Mouse (Mus musculus): ENCODE results near the gene Fgf11. TPM values are rescaled to one million over a fixed set of nuclear protein-coding genes. Genes with fewer than 3 reads are reported as not detected.

The Fgf11 gene
- total RNA-seq, 2 experiments from 2014 or later = 2.6 to 3.0 TPM

DNA sequence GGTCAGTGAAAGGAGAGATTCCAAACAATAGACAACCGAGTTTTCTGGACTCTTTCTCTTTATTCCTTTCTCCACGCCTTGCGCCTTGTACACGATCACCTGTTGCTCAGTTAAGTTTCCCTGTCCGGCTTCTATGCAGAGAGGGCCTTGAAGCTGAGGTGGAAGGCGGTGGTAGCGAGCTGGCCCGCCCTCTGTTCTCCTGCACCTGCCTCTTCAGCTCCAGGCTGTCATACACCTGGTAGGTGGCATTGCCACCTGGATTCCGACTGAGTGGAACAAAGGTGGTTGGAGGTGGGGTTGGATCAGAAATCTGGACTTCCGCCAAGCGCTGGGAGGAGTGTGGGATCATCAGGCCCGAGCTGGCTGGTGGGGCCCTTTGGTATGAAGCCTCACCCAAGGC lies 14.9 kb upstream of the Fgf11 start:
- DNase-seq = no peak

DNA sequence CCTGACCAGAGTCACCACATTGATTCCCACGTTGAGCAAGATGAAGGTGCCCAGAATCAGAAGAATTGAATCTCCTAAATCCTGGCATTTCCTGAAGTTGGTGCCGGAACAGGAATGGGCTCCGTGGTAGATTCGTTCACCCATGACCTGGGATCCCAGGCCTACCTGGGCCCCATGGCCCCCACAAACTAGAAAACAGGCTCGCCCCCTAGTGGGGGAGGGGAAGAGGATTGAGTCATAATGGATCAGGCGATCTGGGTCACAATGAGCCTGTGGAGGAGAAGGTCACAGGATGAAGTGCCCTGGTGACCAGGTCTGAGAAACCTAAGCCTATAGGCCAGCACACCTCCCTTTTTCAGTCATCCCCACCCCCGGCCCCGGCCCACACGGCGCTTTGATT lies 13.5 kb upstream of the Fgf11 start, which contains the start of gene Gm39566:
Gene Gm39566, minus strand, starts transcription at position 144 of the 400 bp plus-strand sequence.
- DNase-seq = no peak

DNA sequence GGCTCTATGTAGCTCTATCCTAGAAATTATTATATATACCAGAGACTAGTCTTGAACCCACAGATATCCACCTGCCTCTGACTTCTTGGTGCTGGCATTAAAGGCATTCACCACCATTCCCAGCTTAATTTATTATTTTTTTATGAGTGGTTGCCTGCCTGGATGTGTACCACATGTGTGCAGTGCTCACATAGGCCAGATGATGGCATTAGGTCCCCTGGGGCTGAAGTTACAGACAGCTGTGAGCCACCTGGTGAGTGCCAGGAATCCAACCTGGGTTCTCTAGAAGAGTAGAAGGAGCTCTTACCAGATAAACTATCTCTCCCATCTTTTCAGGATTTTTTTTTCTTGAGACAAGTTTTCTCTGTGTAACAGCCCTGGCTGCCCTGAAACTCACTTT lies 8.6 kb upstream of the Fgf11 start:
- DNase-seq = no peak

DNA sequence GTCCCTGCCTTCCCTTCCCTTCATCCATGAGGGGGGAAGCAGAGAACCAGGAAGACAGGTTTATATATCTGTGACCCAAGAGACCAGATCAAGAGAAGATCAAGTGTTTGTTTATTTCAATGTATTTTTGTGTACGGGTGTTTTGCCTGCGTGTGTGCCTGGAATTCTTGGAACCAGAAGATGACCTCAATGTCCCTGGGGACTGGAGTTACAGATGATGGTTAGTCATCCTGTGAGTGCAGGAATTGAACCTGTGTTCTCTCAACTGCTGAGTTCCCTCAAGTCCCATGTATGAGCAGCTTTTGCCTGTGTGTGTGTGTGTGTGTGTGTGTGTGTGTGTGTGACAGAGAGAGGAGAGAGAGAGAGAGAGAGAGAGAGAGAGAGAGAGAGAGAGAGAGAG lies 6.0 kb upstream of the Fgf11 start:
- no peak for DNase-seq

DNA sequence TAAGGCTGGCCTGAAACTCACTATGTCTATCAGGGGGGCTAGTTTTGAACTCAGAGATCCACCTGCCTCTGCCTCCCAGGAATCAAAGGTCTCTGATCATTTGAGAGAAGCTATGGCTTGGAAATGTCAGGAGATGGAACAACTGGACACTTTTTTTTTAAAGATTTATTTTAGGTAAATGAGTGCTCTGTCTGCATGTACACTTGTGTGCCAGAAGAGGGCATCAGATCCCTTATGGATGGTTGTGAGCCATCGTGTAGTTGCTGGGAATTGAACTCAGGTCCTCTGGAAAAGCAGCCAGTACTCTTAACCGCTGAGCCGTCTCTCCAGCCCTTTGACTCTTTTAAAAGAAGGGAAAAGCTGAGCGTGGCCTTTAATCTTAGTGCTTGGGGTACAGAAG lies 4.7 kb upstream of the Fgf11 start:
- DNase-seq = no peak

DNA sequence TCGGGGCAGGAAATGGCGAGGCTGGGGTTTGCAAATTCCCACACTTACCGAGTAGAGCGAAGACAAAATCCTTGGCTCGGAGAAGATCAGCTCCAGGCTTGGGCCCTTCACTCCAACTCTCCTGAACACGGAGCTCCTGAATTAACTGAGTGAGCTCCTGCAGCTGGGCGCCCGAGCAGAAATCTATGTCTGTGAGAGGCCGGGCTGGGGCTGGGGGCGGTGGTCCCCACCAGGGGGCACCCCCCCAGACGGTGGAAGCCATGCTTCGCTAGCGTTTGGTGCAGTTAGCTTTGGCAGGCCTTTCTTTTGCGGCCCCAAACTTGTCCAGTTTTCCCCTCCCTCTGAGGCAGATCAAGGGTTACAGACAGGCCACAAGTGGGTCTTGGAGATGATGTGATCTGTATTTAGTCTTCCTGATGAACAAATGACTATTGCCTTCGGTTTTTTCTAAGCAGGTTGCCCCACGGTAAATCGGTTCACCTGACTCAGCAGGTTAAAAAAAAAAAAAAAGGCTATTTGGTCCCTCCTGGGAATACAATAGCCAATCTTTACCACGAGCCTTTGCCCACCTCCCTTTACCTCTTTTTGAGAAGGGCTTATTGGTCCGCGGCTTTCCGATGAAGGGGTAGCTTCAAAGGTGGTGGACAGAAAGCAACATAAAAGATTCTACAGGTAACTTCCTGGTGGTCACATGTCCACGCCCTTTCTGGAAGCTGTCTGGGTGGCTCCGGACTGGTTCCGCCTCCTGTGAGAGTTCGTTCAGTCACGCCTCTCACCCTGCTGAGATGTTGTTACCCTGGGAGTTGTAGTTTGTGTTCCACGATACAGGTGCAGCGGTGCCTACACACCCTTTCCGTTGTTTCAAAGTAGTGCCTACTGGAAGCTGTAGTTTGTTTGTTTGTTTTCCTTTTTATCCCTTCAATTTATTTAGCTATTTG lies 3.6 kb upstream of the Fgf11 start, which contains the start of gene Tmem102:
Gene Tmem102, minus strand, starts transcription at position 653 of the 938 bp plus-strand sequence.
- no peak for DNase-seq

DNA sequence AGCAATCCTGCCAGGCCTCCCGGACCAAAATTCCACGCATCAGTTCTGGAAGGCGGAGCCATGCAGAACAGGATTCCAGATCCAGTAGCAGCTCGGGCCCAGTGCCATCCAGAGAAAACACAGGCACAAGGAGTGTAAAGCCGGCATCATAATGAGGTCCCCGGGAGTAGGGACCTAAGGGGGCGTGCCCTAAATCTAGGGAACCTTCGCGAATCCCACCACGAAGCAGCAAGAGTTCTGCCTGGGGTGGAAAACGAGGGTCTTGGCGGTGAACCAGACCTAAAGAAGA lies 2.9 kb upstream of the Fgf11 start:
- peak in 1 of 2 experiments; percentile 52 for DNase-seq

DNA sequence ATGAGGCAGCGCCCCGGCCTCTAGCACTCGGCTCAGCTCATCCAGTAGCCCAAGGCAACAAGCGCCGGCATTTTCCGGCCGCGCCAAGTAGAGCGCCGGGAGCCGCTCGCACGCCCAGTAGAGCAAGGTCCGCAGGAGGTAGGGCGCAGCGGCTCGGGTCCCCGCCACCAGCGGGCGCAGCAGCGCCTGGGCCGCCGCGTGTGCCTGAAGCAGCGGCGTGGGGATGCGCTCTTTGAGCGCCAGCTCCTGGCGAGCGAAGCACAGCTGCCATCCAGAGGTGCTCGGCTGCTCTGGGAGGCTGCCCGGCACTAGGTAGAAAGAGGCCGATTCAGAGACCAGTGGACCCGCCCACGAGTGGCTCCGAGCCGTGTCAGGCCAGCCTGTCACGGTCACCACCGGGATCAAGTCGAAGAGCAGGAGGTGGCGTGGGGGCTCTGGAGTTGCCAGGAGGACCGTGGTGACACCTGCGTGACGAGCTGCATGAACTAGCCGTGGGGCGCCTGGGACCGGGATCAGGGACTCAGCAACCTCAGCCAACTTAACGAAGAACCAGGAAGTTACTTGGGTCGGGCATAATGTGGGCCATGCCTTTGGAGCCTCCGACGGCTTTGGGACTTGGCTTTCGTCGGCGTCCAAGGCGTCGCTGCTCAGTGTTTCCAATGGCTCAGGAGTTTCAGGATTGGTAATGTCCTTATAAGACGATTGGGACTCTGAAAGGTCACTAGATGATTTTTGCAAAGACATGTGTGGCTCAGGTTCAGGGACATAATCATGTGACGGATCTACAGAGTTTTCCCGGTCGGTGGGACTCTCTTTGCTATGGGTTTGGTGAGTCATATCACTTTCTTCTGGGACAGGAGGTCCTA lies 2.4 kb upstream of the Fgf11 start:
- DNase-seq = peak; percentile 80 to 87

DNA sequence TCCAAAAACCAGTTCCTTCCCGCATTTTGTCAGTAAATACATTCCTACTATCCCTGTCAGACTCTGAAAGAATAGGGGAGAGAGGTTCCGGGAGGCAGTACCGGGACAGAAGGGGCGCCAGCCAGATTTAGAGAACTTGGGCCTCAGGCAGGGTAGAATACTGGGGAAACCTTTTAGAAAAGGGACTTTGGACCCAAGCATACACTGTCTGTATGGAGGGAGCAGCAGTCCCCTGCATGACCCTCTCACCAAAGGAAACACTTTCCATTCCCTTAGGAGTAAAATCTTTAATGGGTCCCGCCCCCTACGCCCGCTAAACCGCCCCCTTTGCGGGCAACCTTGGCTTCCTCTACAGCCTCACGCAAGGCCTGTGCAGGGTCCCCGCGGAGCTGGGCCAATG lies 1.7 kb upstream of the Fgf11 start:
- DNase-seq = no peak

DNA sequence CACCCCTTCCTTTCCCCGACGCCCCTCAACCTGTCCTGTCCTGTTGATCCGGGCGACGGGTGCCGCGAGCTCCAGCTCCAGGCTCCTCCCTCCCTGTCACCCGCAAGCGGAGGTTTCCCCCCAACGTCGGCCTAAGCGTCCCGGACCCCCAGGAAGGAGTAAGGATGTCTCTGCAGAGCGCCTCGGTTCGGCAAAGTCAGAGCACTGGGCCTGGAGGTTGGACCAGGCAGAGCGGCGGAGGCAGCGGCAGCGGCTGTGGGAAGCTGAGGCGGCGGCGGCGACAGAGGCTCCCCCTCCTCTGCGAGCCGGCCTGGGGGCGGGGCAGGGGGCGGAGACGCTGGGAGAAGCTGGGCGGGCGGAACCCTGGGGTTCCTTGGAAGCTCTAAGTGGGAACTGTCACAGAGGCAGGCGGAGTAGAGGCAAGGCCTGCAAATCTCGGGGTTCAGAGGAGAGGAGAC lies 1.0 kb upstream of the Fgf11 start:
- DNase-seq = peak; percentile 94

DNA sequence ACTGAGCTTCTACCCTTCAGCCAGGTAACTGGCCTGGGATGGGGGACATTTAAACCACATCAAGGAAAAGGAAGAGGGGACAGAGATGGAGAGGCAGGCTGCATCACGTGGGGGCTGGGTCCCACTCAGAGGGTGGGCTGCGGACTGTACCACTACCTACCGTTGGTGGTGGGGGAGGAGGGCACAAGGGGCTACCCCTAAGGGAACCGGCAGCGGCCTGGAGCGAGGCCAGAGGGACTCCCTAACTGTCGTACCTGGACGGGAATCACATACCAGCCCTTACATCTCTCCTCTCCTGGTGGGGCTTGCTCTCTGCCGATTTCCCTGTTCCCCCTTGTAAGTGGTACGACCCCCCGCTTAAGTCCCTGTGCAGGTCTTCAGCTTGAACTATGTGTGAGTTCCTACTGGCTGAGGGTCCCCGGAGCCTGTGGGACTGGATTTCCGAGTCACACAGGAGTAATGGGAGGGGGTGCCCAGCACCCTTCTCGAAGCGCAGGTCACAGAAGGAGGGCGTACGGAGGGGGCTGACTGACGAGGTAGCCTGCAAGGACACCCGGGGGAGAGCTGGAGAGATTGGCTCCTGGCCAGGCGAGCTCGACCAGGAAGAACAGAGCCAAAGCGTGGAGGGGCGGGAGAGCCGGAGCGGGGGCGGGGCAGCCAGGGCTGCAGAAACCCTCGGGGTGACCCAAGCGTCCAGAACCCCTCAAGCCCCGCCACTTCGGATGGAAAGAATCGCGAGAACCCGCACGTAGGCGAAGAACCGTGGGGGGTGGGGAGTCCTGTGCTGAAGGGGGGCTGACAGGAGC lies 1.1 kb downstream of the Fgf11 start:
- DNase-seq = peak; percentile 51 to 58

DNA sequence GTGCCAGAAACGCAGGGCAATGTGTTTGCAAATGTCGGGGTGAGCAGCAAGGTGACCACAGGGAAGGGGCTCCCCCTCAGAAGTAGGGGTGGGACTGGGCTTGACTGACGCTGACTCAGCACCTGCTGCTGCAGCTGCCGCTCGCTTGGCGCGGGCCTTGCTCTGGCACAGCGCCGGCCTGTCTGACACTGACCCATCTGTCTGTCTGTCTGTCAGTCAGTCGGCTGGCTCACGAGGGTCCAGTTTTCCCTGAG lies 1.6 kb downstream of the Fgf11 start:
- DNase-seq = no peak

DNA sequence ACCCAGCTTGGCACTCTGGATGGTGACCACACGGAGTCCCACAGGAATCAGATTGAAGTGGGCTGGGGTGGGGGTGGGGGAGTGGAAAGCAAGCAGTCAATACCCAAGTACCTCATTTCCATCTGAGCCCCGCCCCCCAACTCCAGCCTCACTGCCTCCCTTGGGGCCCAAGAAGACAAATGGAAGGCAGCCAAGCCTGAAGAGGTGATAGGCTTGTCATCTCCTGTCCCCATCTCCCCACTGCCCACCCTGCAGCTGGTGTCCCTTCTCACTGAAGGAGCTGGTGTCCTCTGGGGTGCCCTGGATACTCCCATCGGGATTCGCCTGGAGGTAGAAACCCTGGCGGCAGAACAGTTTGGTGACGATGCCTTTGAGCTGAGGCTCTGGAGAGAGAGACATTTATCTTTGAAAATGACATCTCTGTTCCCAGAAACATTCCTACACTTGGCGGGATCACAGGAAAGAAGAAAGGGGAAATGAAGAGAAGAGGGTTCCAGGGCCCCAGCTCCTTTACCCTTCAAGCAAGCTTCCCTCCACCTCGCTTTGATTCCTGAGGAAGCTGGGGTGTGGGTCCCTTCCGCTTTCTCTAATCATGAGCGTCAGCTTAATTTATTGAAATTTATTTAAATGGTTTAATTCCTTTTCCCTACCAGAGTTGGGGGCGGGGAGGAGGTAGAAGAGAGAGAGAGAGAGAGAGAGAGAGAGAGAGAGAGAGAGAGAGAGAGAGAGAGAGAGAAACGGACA lies 2.1 kb downstream of the Fgf11 start:
- DNase-seq = no peak

DNA sequence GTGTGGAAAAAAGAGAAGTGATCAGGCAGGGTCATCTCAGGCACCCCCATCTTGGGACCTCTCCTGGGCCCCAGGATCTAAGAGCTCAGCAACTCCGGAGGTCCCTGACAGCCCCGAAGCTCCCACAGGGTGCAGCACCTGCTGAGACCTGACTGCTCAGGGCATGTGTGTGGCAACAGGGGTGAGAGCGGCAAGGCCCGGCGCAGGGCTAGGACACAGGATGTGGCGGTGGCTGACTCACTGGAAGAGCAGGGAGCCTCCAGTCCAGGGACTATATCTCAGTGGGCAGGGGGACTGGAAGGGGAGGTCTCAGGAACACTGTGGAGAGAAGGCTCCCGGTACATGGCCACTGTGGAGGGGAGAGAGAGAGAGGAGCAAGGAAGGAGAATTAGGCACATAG lies 3.7 kb downstream of the Fgf11 start:
- no peak for DNase-seq

DNA sequence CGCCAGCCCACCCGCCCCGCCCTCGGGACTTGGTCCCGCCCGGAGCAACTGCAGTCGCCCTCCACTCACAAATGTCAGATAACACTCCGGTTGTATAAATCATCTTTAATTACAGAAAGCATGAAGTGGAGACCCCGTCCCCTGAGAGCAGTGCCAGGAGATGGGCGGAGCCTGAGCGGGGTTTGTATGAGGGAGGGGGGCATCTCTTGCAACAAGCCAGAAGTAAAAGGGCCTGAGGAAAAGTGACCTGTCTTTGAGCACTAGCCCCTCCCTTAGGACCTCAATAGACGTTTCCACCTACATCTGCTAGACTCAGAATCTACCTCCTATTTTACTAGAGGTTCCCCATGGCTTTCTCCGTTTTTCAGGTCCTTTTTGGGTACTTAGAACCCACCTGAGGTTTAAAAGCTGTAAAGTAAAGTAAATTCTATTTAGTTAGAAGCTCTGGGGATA lies 5.6 kb downstream of the Fgf11 start:
- no peak for DNase-seq

DNA sequence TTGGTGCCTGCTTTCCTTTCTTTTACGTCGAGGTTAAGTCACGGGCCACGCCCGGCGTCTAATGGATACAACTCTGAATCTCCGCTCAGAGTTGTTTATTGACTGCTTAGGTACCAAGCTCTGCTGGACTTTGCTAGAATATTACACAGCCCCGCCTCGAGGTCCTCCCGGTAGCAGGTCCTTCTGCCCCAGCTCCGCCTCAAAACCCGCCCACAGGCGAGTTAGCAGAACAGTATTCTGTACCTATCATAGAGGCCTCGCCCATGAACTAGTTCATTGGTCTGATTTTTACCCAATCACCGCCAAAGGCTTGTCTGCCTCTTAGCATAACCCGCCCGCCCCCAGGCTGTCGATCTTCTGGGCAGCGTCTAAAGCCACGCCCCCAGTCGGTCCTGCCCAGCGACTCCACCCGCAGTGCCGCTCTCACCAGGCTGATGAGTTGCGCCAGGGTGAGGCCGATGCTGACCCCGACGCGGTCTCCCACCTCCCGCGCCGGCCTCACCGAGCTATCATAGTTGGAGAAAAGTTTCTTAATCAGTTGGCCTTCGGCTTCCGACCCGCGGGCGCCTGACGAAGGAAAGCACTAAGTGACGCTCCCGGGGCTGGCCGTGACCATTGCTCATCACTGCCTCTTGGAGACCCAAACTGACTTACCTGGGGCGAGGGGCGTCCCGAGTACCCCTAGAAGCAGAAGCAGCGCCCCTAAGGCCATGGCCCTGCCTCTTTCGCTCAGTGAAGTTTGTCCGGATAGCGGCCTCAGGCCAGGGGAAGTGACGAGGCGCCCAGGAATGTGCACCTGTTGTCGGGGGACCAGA lies 6.3 kb downstream of the Fgf11 start, which contains the start of gene Chrnb1:
Gene Chrnb1, minus strand, starts transcription at position 776 of the 815 bp plus-strand sequence.
- DNase-seq = peak; percentile 94 to 99

DNA sequence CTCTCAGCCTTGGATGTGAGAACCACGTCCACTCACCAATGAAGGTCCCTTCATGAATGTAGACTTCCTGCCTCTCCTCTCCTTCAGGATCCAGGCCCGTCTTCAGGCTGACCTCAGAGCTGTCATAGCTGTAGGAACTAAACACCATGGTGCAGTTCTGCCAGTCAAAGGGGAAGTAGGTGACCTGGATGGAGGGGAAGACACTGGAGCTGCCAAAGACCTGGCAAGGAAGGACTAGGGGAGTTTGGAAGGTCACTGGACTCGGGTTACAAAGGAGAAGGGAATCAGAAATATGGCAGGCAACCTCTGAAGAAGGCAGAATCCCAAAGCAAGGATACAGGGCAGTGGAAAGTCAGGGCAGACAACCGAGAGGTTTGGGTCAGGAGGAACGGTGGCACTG lies 8.2 kb downstream of the Fgf11 start:
- no peak for DNase-seq

DNA sequence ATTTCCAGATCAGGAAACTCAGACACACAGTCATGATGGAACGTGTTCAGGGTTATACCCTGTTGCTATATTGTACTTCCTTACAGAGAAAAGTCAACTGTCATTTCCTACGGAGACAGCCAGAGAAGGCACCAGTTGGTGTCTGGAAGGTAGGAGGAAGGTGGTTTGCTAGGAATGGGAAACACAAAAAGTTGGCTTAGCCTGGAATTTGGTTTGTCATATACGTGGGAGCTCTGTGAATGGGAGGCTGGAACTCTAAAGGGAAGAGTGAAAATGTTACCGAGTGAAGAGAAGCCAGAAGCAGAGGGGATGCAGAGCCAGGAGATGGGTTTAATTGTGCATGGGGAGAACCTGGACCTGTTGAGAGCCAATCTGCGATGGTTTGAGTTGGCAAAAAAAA lies 10.2 kb downstream of the Fgf11 start:
- no peak for DNase-seq

DNA sequence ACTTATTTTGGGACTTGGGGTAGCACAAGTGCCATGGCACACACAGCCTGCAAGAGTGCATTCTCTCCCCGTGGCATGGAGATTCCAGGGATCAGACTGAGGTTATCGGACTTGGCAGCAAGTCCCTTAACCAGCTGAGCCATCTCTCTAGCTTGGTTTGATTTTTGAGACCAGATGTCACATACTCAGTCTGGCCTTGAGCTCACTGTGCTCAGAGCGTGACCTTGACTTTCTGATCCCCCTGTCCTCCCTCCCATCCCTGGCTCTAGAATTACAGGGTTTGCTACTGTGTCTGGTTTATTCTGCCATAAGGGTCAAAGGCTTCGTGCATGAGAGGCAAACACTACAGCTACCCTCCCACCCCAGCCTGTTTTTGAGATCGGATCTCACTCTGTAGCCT lies 12.2 kb downstream of the Fgf11 start:
- DNase-seq = no peak

DNA sequence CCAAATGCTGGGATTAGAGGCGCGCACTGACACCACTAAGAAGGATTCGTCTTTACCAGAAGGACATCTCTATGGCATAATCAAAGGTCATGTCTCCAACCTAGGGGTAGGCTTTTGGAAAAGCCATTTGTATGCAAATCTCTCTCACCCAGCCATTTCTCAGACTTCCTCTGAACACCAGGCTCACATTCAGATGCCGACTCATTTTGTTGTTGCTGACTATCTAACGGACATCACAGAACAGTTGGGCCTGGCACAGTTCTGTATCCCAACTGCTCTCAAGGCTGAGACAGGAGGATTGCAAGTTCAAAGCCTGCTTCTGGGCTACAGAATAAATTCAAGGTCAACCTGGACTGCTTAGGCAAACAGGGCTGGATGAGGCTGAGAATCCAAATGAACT lies 14.4 kb downstream of the Fgf11 start:
- no peak for DNase-seq

DNA sequence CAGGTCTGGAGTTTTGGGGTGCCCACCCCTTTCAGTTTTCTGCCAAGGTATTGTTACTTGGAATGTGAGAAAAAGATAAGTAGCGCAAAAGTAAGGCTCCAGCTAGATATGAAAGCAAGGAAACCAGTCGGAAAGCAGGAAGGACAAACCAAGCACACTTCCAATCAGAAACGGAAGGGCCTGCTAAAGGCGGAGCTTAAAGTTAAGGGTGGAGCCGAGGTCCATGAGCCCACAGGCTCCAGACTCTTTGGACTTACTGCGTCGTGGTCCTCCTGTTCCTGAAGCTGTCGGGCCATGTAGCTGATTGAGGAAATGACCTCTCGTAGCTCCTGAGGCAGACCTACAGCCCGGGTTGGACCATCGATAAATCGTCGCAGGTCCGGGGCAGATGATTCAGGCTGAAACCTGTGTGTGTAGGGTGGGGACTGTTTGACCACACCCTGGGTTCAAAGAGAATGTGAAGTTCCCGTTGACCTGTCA lies 16.8 kb downstream of the Fgf11 start:
- DNase-seq = peak; percentile 76 to 84
